Mouse (Mus musculus) stomach, postnatal 0 days (tissue): ENCODE measurements around the gene Madd.

ENCODE experiments used
- CTCF ChIP-seq: IDR thresholded peaks from 2 replicates; pipeline ENCODE4 v1.5.1; 2016; ENCODE audit warnings: antibody characterized with exemption, low read depth, mild to moderate bottlenecking, moderate library complexity
- EP300 ChIP-seq: optimal IDR thresholded peaks from 2 replicates; pipeline ENCODE3; 2016; ENCODE audit warnings: antibody characterized with exemption

GRCm38 (mm10) chr2:91175490-91175889 lies 8.1 kb downstream of the Madd start:
- no peak for TF ChIP-seq CTCF
- TF ChIP-seq EP300: no peak
